In the genomic region with DNA sequence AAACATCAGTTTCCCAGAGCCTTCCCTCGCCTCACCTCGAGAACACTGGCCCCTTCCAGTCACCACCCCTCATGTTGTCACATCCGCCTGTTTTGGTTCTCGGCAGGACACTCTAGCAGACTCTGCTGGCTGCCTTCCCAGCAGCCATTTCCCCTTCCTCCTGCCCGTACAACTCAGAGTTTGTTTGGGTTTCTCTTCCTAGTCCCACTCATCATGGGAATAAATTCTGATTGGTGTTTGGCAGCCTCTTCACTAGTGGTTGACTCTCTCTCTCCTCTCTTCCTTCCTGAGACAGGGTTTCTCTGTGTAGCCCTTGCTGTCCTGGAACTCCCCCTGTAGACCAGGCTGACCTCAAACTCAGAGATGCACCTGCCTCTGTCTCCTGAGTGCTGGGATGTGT, we compare ENCODE assay signal across 7 mouse cellular contexts. TPM values are rescaled to one million over a fixed set of nuclear protein-coding genes. Genes with fewer than 3 reads are reported as not detected.
A peak's percentile ranks its signal among the peaks of the same experiment; 100 is the strongest.
DNase-seq lines count a peak whose midpoint lies in the region; ATAC-seq lines count a peak whose summit lies in the region.

No protein-coding gene starts in this region.

- no peak overlapping the region; the same call in 1 of the 2 replicates for H3K4me3 ChIP-seq in limb, embryonic 15.5 days

- ATAC-seq in common myeloid progenitor, adult 5-6 weeks (replicated peaks; ENCODE audit: low read depth, poor library complexity, severe bottlenecking) = peak; percentile 95
- 0 out of 2 replicates have a peak, but pooled peaks have one; percentile 30 for ATAC-seq in limb, embryonic 15.5 days (ENCODE audit: insufficient number of reproducible peaks, low FRiP score, low TSS enrichment, low read depth)

- intact Hi-C loops in heart, postnatal 36 days (cut with DNase I) = no loop called here

- peak overlapping the region; percentile 29; the same call in 1 of the 2 replicates for H3K27ac ChIP-seq in limb, embryonic 15.5 days

- no peaks in the 10 kb centered on the region for H3K9me3 ChIP-seq in limb, embryonic 15.5 days

- H3K4me1 ChIP-seq in limb, embryonic 15.5 days = peaks cover 3% of the 10 kb centered on the region

- H3K9ac ChIP-seq in limb, embryonic 15.5 days = no peak overlapping the region

- DNase-seq in urinary bladder, postnatal 14 days (ENCODE audit: low spot score) = peak; percentile 50
- no peak for DNase-seq in urinary bladder, postnatal 10 days (ENCODE audit: low spot score)
- DNase-seq in heart, postnatal 36 days = peak; percentile 69 to 74
- peak; percentile 86 for DNase-seq in naive thymus-derived CD4-positive, alpha-beta T cell, adult 2 months (ENCODE audit: low read depth)
- DNase-seq in thymus, postnatal 25 days = peak; percentile 65

- H3K27me3 ChIP-seq in limb, embryonic 15.5 days = no peaks in the 10 kb centered on the region

- no peak overlapping the region for H3K4me2 ChIP-seq in limb, embryonic 15.5 days

- no peaks in the 10 kb centered on the region for H3K36me3 ChIP-seq in limb, embryonic 15.5 days

- 13% methylated on average over 5 of the region's 5 CpGs for WGBS in limb, embryonic 15.5 days

RNA-seq across cellular contexts. Expression of gene Ube2h, which starts 32.6 kb away (rescaled TPM):
- 11.2 and 14.1 TPM in 2 replicates for total RNA-seq in common myeloid progenitor, adult 5-6 weeks (2017)
- 10 to 100 TPM; 70.9 to 74.9 TPM for total RNA-seq in heart, postnatal 36 days (2021)
- polyA plus RNA-seq in limb, embryonic 15.5 days (2015; fragmentation: Nextera tagmentation; extraction: Ambion mirVana) = 40.2 and 41.8 TPM in 2 replicates

RNA-seq across cellular contexts. Expression of gene Zc3hc1, which starts 53.9 kb away (rescaled TPM):
- 44.0 and 45.2 TPM in 2 replicates for total RNA-seq in common myeloid progenitor, adult 5-6 weeks (2017)
- 10 to 100 TPM; 14.7 to 14.8 TPM for total RNA-seq in heart, postnatal 36 days (2021)
- 53.1 and 54.3 TPM in 2 replicates for polyA plus RNA-seq in limb, embryonic 15.5 days (2015; fragmentation: Nextera tagmentation; extraction: Ambion mirVana)
